Mouse (Mus musculus) myocyte (in vitro differentiated cells): ENCODE data around the gene Ensa. TPM values are rescaled to one million over a fixed set of nuclear protein-coding genes. Genes with fewer than 3 reads are reported as not detected.

Experiments
- H3K27me3 ChIP-seq: one replicate; pipeline ENCODE4 v1.6.1; 2011; ENCODE audit not compliant: control insufficient read depth, insufficient read depth, insufficient read length
- H3K36me3 ChIP-seq: one replicate; pipeline ENCODE4 v1.6.1; 2011; ENCODE audit not compliant: control insufficient read depth, insufficient read depth
- H3K4me2 ChIP-seq: one replicate; pipeline ENCODE4 v1.6.1; 2011; ENCODE audit warnings: low read depth, control low read depth
- H3K4me3 ChIP-seq: one replicate; pipeline ENCODE4 v1.5.1; 2011; ENCODE audit warnings: mild to moderate bottlenecking, control low read depth, moderate library complexity
- H3K79me2 ChIP-seq: one replicate; pipeline ENCODE4 v1.6.1; 2011; ENCODE audit not compliant: control insufficient read depth, insufficient read depth
- H3ac ChIP-seq: one replicate; pipeline ENCODE4 v1.6.1; 2011; ENCODE audit not compliant: control insufficient read depth, insufficient read length
- CEBPB ChIP-seq: IDR thresholded peaks from 2 replicates; pipeline ENCODE4 v1.6.1; 2011; ENCODE audit warnings: mild to moderate bottlenecking, moderate library complexity; ENCODE audit not compliant: poor library complexity, insufficient read depth, severe bottlenecking
- E2F4 ChIP-seq: IDR thresholded peaks from one replicate; pipeline ENCODE4 v1.6.1; 2011; ENCODE audit warnings: mild to moderate bottlenecking, control low read depth, moderate library complexity; ENCODE audit not compliant: insufficient read depth
- MAX ChIP-seq: IDR thresholded peaks from one replicate; pipeline ENCODE4 v1.6.1; 2011; ENCODE audit warnings: low read depth, mild to moderate bottlenecking, control low read depth
- MYOD1 ChIP-seq, 3 experiments: IDR thresholded peaks; one replicate each; pipeline ENCODE4 v1.6.1; 2011; ENCODE audit warnings: control low read depth in 2 of 3, low read depth in 2 of 3, mild to moderate bottlenecking in 2 of 3, moderate library complexity in 1 of 3; ENCODE audit not compliant: insufficient read length in 2 of 3, control insufficient read depth in 1 of 3
- MYOG ChIP-seq, 3 experiments: IDR thresholded peaks; one replicate each; pipeline ENCODE4 v1.6.1; 2011; ENCODE audit warnings: control low read depth in 2 of 3, low read depth in 2 of 3, mild to moderate bottlenecking in 2 of 3; ENCODE audit not compliant: insufficient read length in 2 of 3, control insufficient read depth in 1 of 3, insufficient read depth in 1 of 3
- POLR2A ChIP-seq: IDR thresholded peaks from one replicate; pipeline ENCODE4 v1.6.1; 2011; ENCODE audit warnings: low read depth, mild to moderate bottlenecking, control low read depth, moderate library complexity; ENCODE audit not compliant: insufficient read length
- POLR2AphosphoS2 ChIP-seq: IDR thresholded peaks from one replicate; pipeline ENCODE4 v1.6.1; 2011; ENCODE audit warnings: low read depth, control low read depth; ENCODE audit not compliant: insufficient read length
- REST ChIP-seq: IDR thresholded peaks from one replicate; pipeline ENCODE4 v1.6.1; 2011; ENCODE audit warnings: mild to moderate bottlenecking, control low read depth, moderate library complexity; ENCODE audit not compliant: insufficient read depth, insufficient read length
- SRF ChIP-seq: IDR thresholded peaks from one replicate; pipeline ENCODE4 v1.6.1; 2011; ENCODE audit warnings: low read depth; ENCODE audit not compliant: control insufficient read depth, insufficient read length
- TCF12 ChIP-seq: IDR thresholded peaks from one replicate; pipeline ENCODE4 v1.6.1; 2011; ENCODE audit warnings: mild to moderate bottlenecking, control low read depth; ENCODE audit not compliant: poor library complexity, insufficient read depth, severe bottlenecking
- TCF3 ChIP-seq: IDR thresholded peaks from one replicate; pipeline ENCODE4 v1.6.1; 2011; ENCODE audit warnings: low read depth, control low read depth; ENCODE audit not compliant: insufficient read length
- USF1 ChIP-seq: IDR thresholded peaks from one replicate; pipeline ENCODE4 v1.6.1; 2011; ENCODE audit warnings: low read depth, mild to moderate bottlenecking, control low read depth, moderate library complexity
- polyA plus RNA-seq: library from polyadenylated mRNA; unstranded; fragments of >200 nt; fragmentation: generic; extraction: Trizol; gene quantifications from one replicate; pipeline ENCODE4 v1.2.1, GENCODE M21; 2012; ENCODE audit warnings: missing spikeins

The Ensa gene
- polyA plus RNA-seq, 1 experiment: 65.3 TPM

DNA sequence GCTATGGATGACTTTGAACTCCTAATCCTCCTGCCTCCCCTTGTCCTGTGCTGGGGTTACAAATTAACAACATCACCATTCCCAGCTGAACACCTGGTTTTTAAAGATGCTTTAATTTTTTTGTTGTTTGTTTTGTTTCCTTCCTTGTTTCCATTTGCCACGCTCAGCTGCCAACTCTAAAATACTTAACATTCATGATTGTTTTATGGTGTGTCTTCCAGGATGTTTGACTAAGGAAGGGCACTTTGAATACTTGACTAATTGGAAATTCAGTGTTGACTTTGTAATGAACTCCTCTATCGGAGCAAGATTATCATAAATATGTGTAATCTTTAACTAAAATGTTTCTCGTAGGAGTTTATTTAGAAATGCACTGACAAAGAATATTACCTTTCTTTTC lies 23.5 kb upstream of the Ensa start:
- no peaks in the 10 kb centered on the region for H3K27me3 ChIP-seq
- H3K79me2 ChIP-seq: no peaks in the 10 kb centered on the region
- no peak overlapping the region for H3K4me2 ChIP-seq
- H3ac ChIP-seq: no peak overlapping the region
- H3K36me3 ChIP-seq: no peaks in the 10 kb centered on the region
- TF ChIP-seq POLR2AphosphoS2 (no peak), MYOD1 (IDR thresholded peaks at IDR 0.05; ENCODE audit: control insufficient read depth in 1 of 3, insufficient read length in 2 of 3, low read depth in 2 of 3) (no peak), MYOG (IDR thresholded peaks at IDR 0.05; ENCODE audit: control insufficient read depth in 1 of 3, insufficient read depth in 1 of 3, insufficient read length in 2 of 3, low read depth in 2 of 3) (no peak), TCF12 (no peak), SRF (no peak), POLR2A (no peak), REST (no peak), USF1 (no peak), E2F4 (no peak), MAX (no peak), TCF3 (no peak), CEBPB (no peak)
- no peak overlapping the region for H3K4me3 ChIP-seq

- H3ac ChIP-seq: no peak overlapping the region
- H3K79me2 ChIP-seq: no peaks in the 10 kb centered on the region
- no peak overlapping the region for H3K4me2 ChIP-seq
- TF ChIP-seq MYOG (IDR thresholded peaks at IDR 0.05; ENCODE audit: control insufficient read depth in 1 of 3, insufficient read depth in 1 of 3, insufficient read length in 2 of 3, low read depth in 2 of 3) (no peak), CEBPB (no peak), POLR2AphosphoS2 (no peak), MAX (no peak), TCF3 (no peak), MYOD1 (IDR thresholded peaks at IDR 0.05; ENCODE audit: control insufficient read depth in 1 of 3, insufficient read length in 2 of 3, low read depth in 2 of 3) (no peak), REST (no peak), SRF (no peak), TCF12 (no peak), USF1 (no peak), E2F4 (no peak)
- no peak overlapping the region for H3K4me3 ChIP-seq
- H3K27me3 ChIP-seq: no peaks in the 10 kb centered on the region
- no peaks in the 10 kb centered on the region for H3K36me3 ChIP-seq
These were observed 18.7 kb upstream of the Ensa start for GRCm38 (mm10) chr3:95606096-95606495.

- Histone ChIP-seq H3K4me2 (no peak overlapping the region), H3K79me2 (no peaks in the 10 kb centered on the region), H3K27me3 (no peaks in the 10 kb centered on the region), H3K4me3 (no peak overlapping the region), H3ac (no peak overlapping the region), H3K36me3 (no peaks in the 10 kb centered on the region)
- TF ChIP-seq TCF12: no peak
- TF ChIP-seq MAX: no peak
- no peak for TF ChIP-seq USF1
- TF ChIP-seq MYOG (IDR thresholded peaks at IDR 0.05; ENCODE audit: control insufficient read depth in 1 of 3, insufficient read depth in 1 of 3, insufficient read length in 2 of 3, low read depth in 2 of 3): no peak
- no peak for TF ChIP-seq SRF
- no peak for TF ChIP-seq MYOD1 (IDR thresholded peaks at IDR 0.05; ENCODE audit: control insufficient read depth in 1 of 3, insufficient read length in 2 of 3, low read depth in 2 of 3)
- TF ChIP-seq POLR2AphosphoS2: no peak
- no peak for TF ChIP-seq E2F4
- no peak for TF ChIP-seq REST
- TF ChIP-seq CEBPB: no peak
- TF ChIP-seq TCF3: no peak
- TF ChIP-seq POLR2A: no peak
These were observed 15.6 kb upstream of the Ensa start for GRCm38 (mm10) chr3:95609195-95609594.

- Histone ChIP-seq H3K27me3 (no peaks in the 10 kb centered on the region), H3ac (no peak overlapping the region), H3K79me2 (no peaks in the 10 kb centered on the region), H3K4me2 (no peak overlapping the region), H3K36me3 (no peaks in the 10 kb centered on the region), H3K4me3 (no peak overlapping the region)
- TF ChIP-seq SRF (no peak), TCF12 (no peak), REST (no peak), POLR2A (no peak), E2F4 (no peak), CEBPB (no peak), USF1 (no peak), TCF3 (no peak), MAX (no peak), MYOG (IDR thresholded peaks at IDR 0.05; ENCODE audit: control insufficient read depth in 1 of 3, insufficient read depth in 1 of 3, insufficient read length in 2 of 3, low read depth in 2 of 3) (no peak), POLR2AphosphoS2 (no peak), MYOD1 (IDR thresholded peaks at IDR 0.05; ENCODE audit: control insufficient read depth in 1 of 3, insufficient read length in 2 of 3, low read depth in 2 of 3) (no peak)
These were observed 10.8 kb upstream of the Ensa start for GRCm38 (mm10) chr3:95613996-95614395.

GRCm38 (mm10) chr3:95618511-95618910 lies 6.3 kb upstream of the Ensa start:
- Histone ChIP-seq H3K79me2 (no peaks in the 10 kb centered on the region), H3K4me3 (no peak overlapping the region), H3K4me2 (no peak overlapping the region), H3ac (no peak overlapping the region), H3K27me3 (no peaks in the 10 kb centered on the region), H3K36me3 (peaks cover 8% of the 10 kb centered on the region)
- no peak for TF ChIP-seq CEBPB
